Mouse (Mus musculus) CH12.LX (cell line): ENCODE results near the gene Hist1h2be.

Source experiments
- JUND ChIP-seq: conservative IDR thresholded peaks from 2 replicates; pipeline ENCODE4 v1.6.1; 2011; ENCODE audit warnings: low read depth, low read length, improper control_type of control experiment
- MAX ChIP-seq: IDR thresholded peaks from 2 replicates; pipeline ENCODE4 v1.6.1; 2011; ENCODE audit warnings: low read length, improper control_type of control experiment

DNA sequence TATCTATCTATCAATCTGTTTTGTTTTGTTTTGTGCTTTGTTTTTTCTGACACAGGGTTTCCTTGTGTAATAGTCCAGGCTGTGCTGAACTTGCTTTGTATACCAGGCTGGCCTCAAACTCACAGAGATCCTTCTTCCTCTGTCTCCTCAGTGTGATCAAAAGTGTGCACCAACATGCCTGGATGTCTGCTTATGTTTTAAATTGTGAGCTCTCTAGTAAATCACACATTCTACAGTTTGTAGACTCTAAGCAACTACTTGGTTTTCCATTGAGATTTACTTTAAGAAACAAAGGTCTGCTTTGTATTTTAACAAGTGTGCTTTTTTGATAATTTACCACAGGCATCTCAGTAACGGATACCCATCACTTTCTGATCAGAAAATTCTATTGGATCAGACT, 43.1 kb downstream of the Hist1h2be start:
- TF ChIP-seq MAX, result no peak
- no peak for TF ChIP-seq JUND
